Mouse (Mus musculus) kidney, adult 2 months (tissue): Measurements from ENCODE around the gene Prok2. TPM values are rescaled to one million over a fixed set of nuclear protein-coding genes. Genes with fewer than 3 reads are reported as not detected.

Source experiments
- DNase-seq: peaks from one replicate; pipeline ENCODE4 v3.0.0; 2021
- H3K27ac ChIP-seq: fragments of 200-500 bp; 2 replicates; pipeline ENCODE4 v1.5.1; 2012; ENCODE audit warnings: low read depth, low read length, control low read depth, inconsistent platforms; ENCODE audit not compliant: insufficient read depth
- H3K27me3 ChIP-seq: fragments of 200-500 bp; replicated peaks from 2 replicates; pipeline ENCODE4 v1.6.1; 2012; ENCODE audit warnings: mild to moderate bottlenecking, moderate library complexity, low read length, inconsistent platforms; ENCODE audit not compliant: control insufficient read depth, insufficient read depth
- H3K36me3 ChIP-seq: fragments of 200-500 bp; 2 replicates; pipeline ENCODE4 v1.6.1; 2012; ENCODE audit warnings: mild to moderate bottlenecking, moderate library complexity, low read length, inconsistent platforms; ENCODE audit not compliant: control insufficient read depth, insufficient read depth
- H3K4me1 ChIP-seq: fragments of 200-500 bp; 2 replicates; pipeline ENCODE4 v1.6.1; 2011; ENCODE audit warnings: low read length; ENCODE audit not compliant: control insufficient read depth, insufficient read depth
- H3K4me3 ChIP-seq: fragments of 200-500 bp; 2 replicates; pipeline ENCODE4 v1.5.1; 2011; ENCODE audit warnings: mild to moderate bottlenecking, low read depth, low read length, control low read depth; ENCODE audit not compliant: insufficient read depth
- CTCF ChIP-seq: fragments of 200-500 bp; conservative IDR thresholded peaks from 2 replicates; pipeline ENCODE4 v1.5.1; 2011; ENCODE audit warnings: low read depth, mild to moderate bottlenecking, control low read depth, low read length, moderate library complexity, mixed read lengths; ENCODE audit not compliant: insufficient read depth, insufficient read length
- POLR2A ChIP-seq: fragments of 200-500 bp; IDR thresholded peaks from one replicate; pipeline ENCODE4 v1.6.1; 2011; ENCODE audit warnings: low read depth, low read length, control low read depth
- WGBS: fragments of 180-500 bp; shearing (Covaris S2); methylation state at CpG from one replicate; pipeline ENCODE4 v1.1.7; 2018; 5-methylcytosine and 5-hydroxymethylcytosine counted together
- polyA plus RNA-seq: library from polyadenylated mRNA; depleted of rRNA; stranded (reverse); fragments of >200 nt; gene quantifications from 2 replicates; pipeline ENCODE4 v1.2.3, GENCODE M21; 2012

Prok2 gene
- polyA plus RNA-seq, 1 experiment = 0.19 TPM

GRCm38 (mm10) chr6:99722390-99722789, 3.8 kb downstream of the Prok2 start:
- no peak for TF ChIP-seq CTCF
- TF ChIP-seq POLR2A = no peak
- 90% methylated on average over 9 of the region's 9 CpGs for WGBS
- no peaks in the 10 kb centered on the region for H3K36me3 ChIP-seq
- H3K27me3 ChIP-seq = no peaks in the 10 kb centered on the region
- H3K4me3 ChIP-seq = no peak overlapping the region
- no peak for DNase-seq
- H3K27ac ChIP-seq = no peak overlapping the region
- H3K4me1 ChIP-seq = no peaks in the 10 kb centered on the region

GRCm38 (mm10) chr6:99721032-99721431, 5.2 kb downstream of the Prok2 start:
- Histone ChIP-seq H3K36me3 (no peaks in the 10 kb centered on the region), H3K4me3 (no peak overlapping the region), H3K27me3 (no peaks in the 10 kb centered on the region), H3K4me1 (no peaks in the 10 kb centered on the region), H3K27ac (no peak overlapping the region)
- WGBS = 82% methylated on average over 9 of the region's 9 CpGs
- TF ChIP-seq CTCF (no peak), POLR2A (no peak)
- DNase-seq = no peak

GRCm38 (mm10) chr6:99715913-99716312, 10.3 kb downstream of the Prok2 start:
- Histone ChIP-seq H3K27ac (no peak overlapping the region), H3K27me3 (no peaks in the 10 kb centered on the region), H3K4me3 (no peak overlapping the region), H3K4me1 (no peaks in the 10 kb centered on the region), H3K36me3 (no peaks in the 10 kb centered on the region)
- WGBS = 59% methylated on average over 6 of the region's 6 CpGs
- no peak for DNase-seq
- TF ChIP-seq CTCF (no peak), POLR2A (no peak)

- H3K4me1 ChIP-seq = no peaks in the 10 kb centered on the region
- no peak overlapping the region for H3K27ac ChIP-seq
- no peaks in the 10 kb centered on the region for H3K27me3 ChIP-seq
- no peak overlapping the region for H3K4me3 ChIP-seq
- H3K36me3 ChIP-seq = no peaks in the 10 kb centered on the region
- no peak for TF ChIP-seq CTCF
- no peak for TF ChIP-seq POLR2A
- 77% methylated on average over 6 of the region's 6 CpGs for WGBS
- DNase-seq = no peak
Observed at GRCm38 (mm10) chr6:99715191-99715590, 11.0 kb downstream of the Prok2 start.

- WGBS = 82% methylated on average over 5 of the region's 5 CpGs
- no peak for DNase-seq
- Histone ChIP-seq H3K27ac (no peak overlapping the region), H3K36me3 (no peaks in the 10 kb centered on the region), H3K4me3 (no peak overlapping the region), H3K27me3 (no peaks in the 10 kb centered on the region), H3K4me1 (no peaks in the 10 kb centered on the region)
- TF ChIP-seq CTCF (no peak), POLR2A (no peak)
Observed at GRCm38 (mm10) chr6:99713256-99713655, 12.9 kb downstream of the Prok2 start.

- H3K27me3 ChIP-seq = no peaks in the 10 kb centered on the region
- no peaks in the 10 kb centered on the region for H3K4me1 ChIP-seq
- 73% methylated on average over 11 of the region's 11 CpGs for WGBS
- H3K4me3 ChIP-seq = no peak overlapping the region
- H3K27ac ChIP-seq = no peak overlapping the region
- H3K36me3 ChIP-seq = no peaks in the 10 kb centered on the region
- no peak for DNase-seq
- TF ChIP-seq CTCF (no peak), POLR2A (no peak)
Observed at GRCm38 (mm10) chr6:99711576-99712101, 14.6 kb downstream of the Prok2 start.

- H3K27ac ChIP-seq = no peak overlapping the region
- no peaks in the 10 kb centered on the region for H3K4me1 ChIP-seq
- peak; percentile 45 for DNase-seq
- no peaks in the 10 kb centered on the region for H3K27me3 ChIP-seq
- no peak overlapping the region for H3K4me3 ChIP-seq
- no peak for TF ChIP-seq CTCF
- TF ChIP-seq POLR2A = no peak
- 24% methylated on average over 3 of the region's 3 CpGs for WGBS
- no peaks in the 10 kb centered on the region for H3K36me3 ChIP-seq
Observed at GRCm38 (mm10) chr6:99700484-99700883, 25.7 kb downstream of the Prok2 start.
